Mouse (Mus musculus) cortical plate, adult 2 months (tissue): Measurements from ENCODE around the gene Cacna1s.

Source experiments
- CTCF ChIP-seq: fragments of 200-500 bp; IDR thresholded peaks from 2 replicates; pipeline ENCODE4 v1.5.1; 2011; ENCODE audit warnings: mild to moderate bottlenecking, control low read depth, low read length; ENCODE audit not compliant: insufficient read depth; ENCODE audit errors: extremely low read depth
- POLR2A ChIP-seq: fragments of 200-500 bp; IDR thresholded peaks from 2 replicates; pipeline ENCODE4 v1.6.1; 2011; ENCODE audit warnings: mild to moderate bottlenecking, low read length, control low read depth; ENCODE audit not compliant: insufficient read depth; ENCODE audit errors: extremely low read depth

DNA sequence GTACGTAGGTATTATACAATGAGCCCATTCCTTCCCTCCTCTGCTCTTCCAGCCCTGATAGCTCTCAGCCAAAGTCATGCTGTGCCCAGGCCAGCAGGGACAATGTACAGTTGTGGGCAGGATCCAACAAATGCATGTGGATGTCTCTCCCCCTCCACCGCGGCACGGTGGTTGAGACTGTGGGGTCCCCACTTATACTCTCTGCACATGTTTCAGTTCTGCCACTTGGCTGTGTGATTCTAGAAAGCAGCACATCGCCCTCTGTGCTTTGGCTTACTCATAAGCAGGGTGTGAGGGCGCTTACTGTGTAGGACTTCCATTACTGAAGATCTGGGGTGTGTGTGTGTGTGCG, 9.2 kb downstream of the Cacna1s start:
- TF ChIP-seq CTCF (no peak), POLR2A (no peak)
